Mouse (Mus musculus): Measurements from ENCODE around the gene Moxd2. TPM values are rescaled to one million over a fixed set of nuclear protein-coding genes. Genes with fewer than 3 reads are reported as not detected.

Moxd2 gene
- polyA plus RNA-seq, 1 experiment: not detected

DNA sequence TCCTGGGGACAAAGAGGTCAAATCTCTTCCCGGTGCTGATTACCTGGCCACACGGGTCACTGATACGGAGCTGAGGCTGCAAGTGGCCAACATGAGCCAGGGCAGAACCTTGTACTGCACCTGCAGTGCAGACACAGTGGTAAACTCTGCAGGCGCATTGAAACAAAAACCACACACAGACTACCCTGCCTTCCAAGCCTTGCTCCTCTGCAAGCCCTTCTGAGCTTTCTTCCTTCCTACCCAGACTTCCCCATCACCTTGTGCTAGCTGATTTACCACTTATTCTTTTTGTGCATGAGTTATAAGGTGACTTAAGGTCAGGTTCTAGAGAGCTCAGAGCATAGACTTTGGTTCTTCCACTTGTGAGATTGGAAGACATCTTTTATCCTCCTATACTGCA is 4.5 kb upstream of the Moxd2 start:
- Histone ChIP-seq H3ac (ENCODE audit: control insufficient read depth, insufficient read length) (no peak overlapping the region), H3K4me3 (no peak overlapping the region), H3K27me3 (ENCODE audit: control insufficient read depth, insufficient read depth, insufficient read length) (no peaks in the 10 kb centered on the region), H3K4me2 (ENCODE audit: low read depth) (no peak overlapping the region), H3K79me2 (ENCODE audit: control insufficient read depth, insufficient read depth) (no peaks in the 10 kb centered on the region), H3K36me3 (ENCODE audit: control insufficient read depth, insufficient read depth) (no peaks in the 10 kb centered on the region)
- TF ChIP-seq MAX (IDR thresholded peaks at IDR 0.05; ENCODE audit: low read depth): no peak
- no peak for TF ChIP-seq CEBPB (IDR thresholded peaks at IDR 0.05; ENCODE audit: insufficient read depth, poor library complexity, severe bottlenecking)
- no peak for TF ChIP-seq E2F4 (IDR thresholded peaks at IDR 0.05; ENCODE audit: insufficient read depth)
- no peak for TF ChIP-seq REST (IDR thresholded peaks at IDR 0.05; ENCODE audit: insufficient read depth, insufficient read length)
- no peak for TF ChIP-seq MYOD1 (IDR thresholded peaks at IDR 0.05; ENCODE audit: control insufficient read depth in 1 of 3, insufficient read length in 2 of 3, low read depth in 2 of 3)
- TF ChIP-seq POLR2AphosphoS2 (IDR thresholded peaks at IDR 0.05; ENCODE audit: insufficient read length, low read depth): no peak
- no peak for TF ChIP-seq TCF3 (IDR thresholded peaks at IDR 0.05; ENCODE audit: insufficient read length, low read depth)
- TF ChIP-seq POLR2A (IDR thresholded peaks at IDR 0.05; ENCODE audit: insufficient read length, low read depth): no peak
- no peak for TF ChIP-seq TCF12 (IDR thresholded peaks at IDR 0.05; ENCODE audit: insufficient read depth, poor library complexity, severe bottlenecking)
- TF ChIP-seq MYOG (IDR thresholded peaks at IDR 0.05; ENCODE audit: control insufficient read depth in 1 of 3, insufficient read depth in 1 of 3, insufficient read length in 2 of 3, low read depth in 2 of 3): no peak
- no peak for TF ChIP-seq USF1 (IDR thresholded peaks at IDR 0.05; ENCODE audit: low read depth)
- TF ChIP-seq SRF (IDR thresholded peaks at IDR 0.05; ENCODE audit: control insufficient read depth, insufficient read length, low read depth): no peak

DNA sequence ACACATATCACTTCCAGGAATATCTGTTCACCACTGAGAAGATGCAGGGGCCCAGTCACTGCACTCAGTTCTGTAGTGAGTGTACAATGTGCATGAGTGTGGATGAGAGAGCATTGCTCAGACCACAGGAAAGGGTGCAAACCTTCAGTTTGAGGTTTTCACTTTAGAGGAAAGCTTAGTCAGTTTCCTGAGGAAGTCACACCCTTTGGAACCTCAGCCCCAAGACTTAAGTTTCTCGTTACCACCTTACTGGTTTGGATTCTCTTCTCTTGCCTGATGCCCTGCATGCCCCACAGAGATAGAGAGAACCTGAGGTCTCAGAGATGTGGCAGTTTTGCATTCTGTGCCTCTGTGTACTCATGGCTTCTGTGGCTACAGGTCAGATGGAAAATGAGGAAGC is 3.7 kb upstream of the Moxd2 start:
- no peak overlapping the region for H3K4me3 ChIP-seq
- no peaks in the 10 kb centered on the region for H3K79me2 ChIP-seq (ENCODE audit: control insufficient read depth, insufficient read depth)
- H3K4me2 ChIP-seq (ENCODE audit: low read depth): no peak overlapping the region
- H3ac ChIP-seq (ENCODE audit: control insufficient read depth, insufficient read length): no peak overlapping the region
- TF ChIP-seq TCF3 (IDR thresholded peaks at IDR 0.05; ENCODE audit: insufficient read length, low read depth) (no peak), CEBPB (IDR thresholded peaks at IDR 0.05; ENCODE audit: insufficient read depth, poor library complexity, severe bottlenecking) (no peak), E2F4 (IDR thresholded peaks at IDR 0.05; ENCODE audit: insufficient read depth) (no peak), POLR2A (IDR thresholded peaks at IDR 0.05; ENCODE audit: insufficient read length, low read depth) (no peak), TCF12 (IDR thresholded peaks at IDR 0.05; ENCODE audit: insufficient read depth, poor library complexity, severe bottlenecking) (no peak), MAX (IDR thresholded peaks at IDR 0.05; ENCODE audit: low read depth) (no peak), MYOD1 (IDR thresholded peaks at IDR 0.05; ENCODE audit: control insufficient read depth in 1 of 3, insufficient read length in 2 of 3, low read depth in 2 of 3) (no peak), REST (IDR thresholded peaks at IDR 0.05; ENCODE audit: insufficient read depth, insufficient read length) (no peak), SRF (IDR thresholded peaks at IDR 0.05; ENCODE audit: control insufficient read depth, insufficient read length, low read depth) (no peak)
- H3K36me3 ChIP-seq (ENCODE audit: control insufficient read depth, insufficient read depth): no peaks in the 10 kb centered on the region
- no peaks in the 10 kb centered on the region for H3K27me3 ChIP-seq (ENCODE audit: control insufficient read depth, insufficient read depth, insufficient read length)

DNA sequence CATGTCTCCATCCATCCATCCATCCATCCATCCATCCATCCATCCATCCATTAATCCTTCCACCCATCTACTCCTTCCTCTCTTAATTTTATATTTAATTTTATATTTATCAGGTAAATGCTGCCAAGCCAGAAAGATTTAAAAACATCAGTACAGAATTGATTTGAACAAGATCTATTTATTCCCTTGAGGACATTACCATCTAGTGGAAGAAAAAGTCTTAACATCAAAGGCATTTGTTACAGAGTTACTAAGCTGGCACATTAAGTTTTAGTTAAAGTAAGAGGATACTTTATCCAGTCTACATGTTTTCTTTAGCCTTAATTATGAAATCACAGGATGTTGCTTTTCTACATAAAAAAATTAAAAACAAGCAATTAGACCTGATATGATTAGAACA is 42.0 kb downstream of the Moxd2 start:
- Histone ChIP-seq H3K79me2 (ENCODE audit: control insufficient read depth, insufficient read depth) (no peaks in the 10 kb centered on the region), H3K27me3 (ENCODE audit: control insufficient read depth, insufficient read depth, insufficient read length) (no peaks in the 10 kb centered on the region), H3K36me3 (ENCODE audit: control insufficient read depth, insufficient read depth) (no peaks in the 10 kb centered on the region), H3ac (ENCODE audit: control insufficient read depth, insufficient read length) (no peak overlapping the region), H3K4me2 (ENCODE audit: low read depth) (no peak overlapping the region), H3K4me3 (no peak overlapping the region)
- TF ChIP-seq MAX (IDR thresholded peaks at IDR 0.05; ENCODE audit: low read depth) (no peak), REST (IDR thresholded peaks at IDR 0.05; ENCODE audit: insufficient read depth, insufficient read length) (no peak), POLR2AphosphoS2 (IDR thresholded peaks at IDR 0.05; ENCODE audit: insufficient read length, low read depth) (no peak)

Other genes starting within 250 kb of the Moxd2 start
- not detected for gene Prss58, start 12.9 kb upstream of the Moxd2 start, polyA plus RNA-seq (2012; fragmentation: generic; extraction: Trizol)
- not detected for gene 1700074P13Rik, start 53.1 kb upstream of the Moxd2 start, polyA plus RNA-seq (2012; fragmentation: generic; extraction: Trizol)
- gene Gm4744, start 64.4 kb upstream of the Moxd2 start, polyA plus RNA-seq (2012; fragmentation: generic; extraction: Trizol): not detected
- gene 1810009J06Rik, start 77.3 kb upstream of the Moxd2 start, polyA plus RNA-seq (2012; fragmentation: generic; extraction: Trizol): not detected
- not detected for gene Gm2663, start 112.0 kb upstream of the Moxd2 start, polyA plus RNA-seq (2012; fragmentation: generic; extraction: Trizol)
- gene 2210010C04Rik, start 148.0 kb upstream of the Moxd2 start, polyA plus RNA-seq (2012; fragmentation: generic; extraction: Trizol): 0.10 TPM